Mouse (Mus musculus) forelimb bud, embryonic 11.5 days (tissue): ENCODE results near the gene Mfap3l.
"Not testable (repeated sequence)": the region's sequence is repeated elsewhere in the genome, so short reads cannot be mapped to it uniquely, and the experiment has no call there.

ENCODE experiments used
- DNase-seq: peaks from one replicate; pipeline ENCODE4 v3.0.0-alpha.2; 2012; ENCODE audit warnings: low read depth, low spot score

Gene Mfap3l

GRCm38 (mm10) chr8:60632250-60632932 lies at the start of gene Mfap3l:
Mfap3l (plus strand) TSS chr8:60632827.
- peak; percentile 96 for DNase-seq

GRCm38 (mm10) chr8:60583369-60583768 lies 49.3 kb upstream of the Mfap3l start:
- DNase-seq: no peak

- DNase-seq: not testable (repeated sequence)
Observed at GRCm38 (mm10) chr8:60591352-60592105, 41.1 kb upstream of the Mfap3l start.

- peak; percentile 6 for DNase-seq
Observed at GRCm38 (mm10) chr8:60594761-60595160, 37.9 kb upstream of the Mfap3l start.

- DNase-seq: no peak
Observed at GRCm38 (mm10) chr8:60611580-60612111, 21.0 kb upstream of the Mfap3l start.

- DNase-seq: peak; percentile 51
Observed at GRCm38 (mm10) chr8:60616928-60617327, 15.7 kb upstream of the Mfap3l start.

- no peak for DNase-seq
Observed at GRCm38 (mm10) chr8:60621561-60621960, 11.1 kb upstream of the Mfap3l start.

GRCm38 (mm10) chr8:60622056-60622455 lies 10.6 kb upstream of the Mfap3l start:
- no peak for DNase-seq

- DNase-seq: no peak
Observed at GRCm38 (mm10) chr8:60623438-60623837, 9.2 kb upstream of the Mfap3l start.

GRCm38 (mm10) chr8:60624722-60625121 lies 7.9 kb upstream of the Mfap3l start:
- no peak for DNase-seq

GRCm38 (mm10) chr8:60627937-60628336 lies 4.7 kb upstream of the Mfap3l start:
- no peak for DNase-seq

GRCm38 (mm10) chr8:60629059-60629458 lies 3.6 kb upstream of the Mfap3l start:
- no peak for DNase-seq

- peak; percentile 62 for DNase-seq
Observed at GRCm38 (mm10) chr8:60631504-60631934, 1.1 kb upstream of the Mfap3l start.

GRCm38 (mm10) chr8:60632933-60633655 lies 467 bp downstream of the Mfap3l start:
- peak; percentile 17 for DNase-seq

GRCm38 (mm10) chr8:60634921-60635320 lies 2.3 kb downstream of the Mfap3l start:
- no peak for DNase-seq

- no peak for DNase-seq
Observed at GRCm38 (mm10) chr8:60635846-60636245, 3.2 kb downstream of the Mfap3l start.

- no peak for DNase-seq
Observed at GRCm38 (mm10) chr8:60640046-60640445, 7.4 kb downstream of the Mfap3l start.

- no peak for DNase-seq
Observed at GRCm38 (mm10) chr8:60643416-60644020, 10.9 kb downstream of the Mfap3l start.

GRCm38 (mm10) chr8:60645164-60645563 lies 12.5 kb downstream of the Mfap3l start:
- DNase-seq: no peak

GRCm38 (mm10) chr8:60645911-60646310 lies 13.3 kb downstream of the Mfap3l start:
- DNase-seq: no peak

- DNase-seq: no peak
Observed at GRCm38 (mm10) chr8:60647291-60647690, 14.7 kb downstream of the Mfap3l start.

- DNase-seq: no peak
Observed at GRCm38 (mm10) chr8:60649081-60649480, 16.5 kb downstream of the Mfap3l start.
